Mouse (Mus musculus): ENCODE measurements around the gene Lpin2. TPM values are rescaled to one million over a fixed set of nuclear protein-coding genes. Genes with fewer than 3 reads are reported as not detected.

Gene Lpin2
- total and polyA plus RNA-seq, 3 experiments, result 22.4 to 32.1 TPM; not detected in 1

DNA sequence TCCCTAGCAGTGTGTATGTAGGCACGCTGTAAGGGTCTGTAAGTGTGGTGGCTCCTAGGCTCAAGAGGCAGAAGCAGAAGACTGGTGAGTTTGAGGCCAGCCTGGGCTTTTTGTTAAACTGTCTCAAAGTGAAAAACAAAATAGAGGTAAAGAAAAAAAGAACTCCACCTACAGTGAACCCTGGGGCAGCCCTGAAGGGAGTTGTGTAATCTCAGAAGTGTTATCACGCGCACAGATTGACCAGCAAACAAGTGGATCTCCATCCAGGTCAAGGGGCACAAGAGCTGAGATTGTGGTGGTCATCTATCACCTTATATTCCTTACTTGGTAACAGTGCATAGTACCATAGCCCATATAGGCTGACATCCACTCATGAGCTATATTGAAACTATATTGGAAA, 24.9 kb downstream of the Lpin2 start:
- H3K4me3 ChIP-seq (ENCODE audit: control insufficient read depth in 1 of 2, insufficient read depth in 1 of 2, low read depth in 2 of 2, low read length in 2 of 2), result no peak overlapping the region
- H3K4me1 ChIP-seq (ENCODE audit: control insufficient read depth in 1 of 2, insufficient read depth in 2 of 2, low read length in 2 of 2), result peaks cover 27 to 29% of the 10 kb centered on the region in 2 experiments
- H3K79me2 ChIP-seq (ENCODE audit: control insufficient read depth, insufficient read depth, low read length, poor library complexity), result peaks cover 39% of the 10 kb centered on the region
- no peak overlapping the region for H3K9ac ChIP-seq (ENCODE audit: control insufficient read depth, low read depth, low read length, poor library complexity, severe bottlenecking)
- peaks cover 0 to 53% of the 10 kb centered on the region in 2 experiments; a peak in 2 of 4 replicates for H3K36me3 ChIP-seq (ENCODE audit: control insufficient read depth in 1 of 2, insufficient read depth in 2 of 2, low read length in 2 of 2)
- H3K27me3 ChIP-seq (ENCODE audit: control insufficient read depth in 1 of 2, insufficient read depth in 2 of 2, low read length in 2 of 2), result no peaks in the 10 kb centered on the region
- no peak overlapping the region for H3K27ac ChIP-seq (ENCODE audit: control insufficient read depth, low read depth, low read length)
- DNase-seq (ENCODE audit: low read depth, low spot score), result no peak
- TF ChIP-seq RCOR1 (IDR thresholded peaks at IDR 0.05; ENCODE audit: low read depth, low read length) (no peak), POLR2A (IDR thresholded peaks at IDR 0.05; ENCODE audit: control insufficient read depth in 1 of 2, insufficient read depth in 1 of 2, low read depth in 1 of 2, low read length in 2 of 2, poor library complexity in 1 of 2) (no peak), SIN3A (IDR thresholded peaks at IDR 0.05; ENCODE audit: low read length) (no peak), CHD1 (IDR thresholded peaks at IDR 0.05; ENCODE audit: low read depth, low read length) (no peak), NRF1 (IDR thresholded peaks at IDR 0.05; ENCODE audit: insufficient read depth, low read depth, low read length, poor library complexity, severe bottlenecking) (no peak), BHLHE40 (IDR thresholded peaks at IDR 0.05; ENCODE audit: borderline replicate concordance, low read depth, low read length) (no peak), SMC3 (IDR thresholded peaks at IDR 0.05; ENCODE audit: low read depth, low read length) (no peak)
- H3K9me3 ChIP-seq (replicated peaks; ENCODE audit: insufficient read depth, low read length), result no peaks in the 10 kb centered on the region

DNA sequence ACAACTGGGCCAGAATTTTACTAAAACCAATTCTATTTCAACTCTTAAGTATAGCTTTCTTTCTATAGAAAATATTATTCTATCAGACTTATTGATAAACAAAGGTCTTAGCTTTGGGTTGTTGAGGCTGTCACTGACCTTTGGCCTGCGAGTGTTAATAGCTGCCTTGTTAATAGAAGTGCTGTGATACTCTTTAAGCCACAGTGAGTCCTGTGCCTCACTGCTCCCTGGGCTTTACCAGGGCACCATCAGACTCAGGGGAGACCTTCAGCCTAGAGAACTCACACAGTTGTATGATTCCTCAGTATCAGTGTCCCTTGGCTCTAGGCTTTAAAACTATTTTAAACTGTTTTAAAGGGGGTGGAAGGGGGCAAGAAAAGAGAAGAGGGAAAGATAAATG, 26.0 kb downstream of the Lpin2 start:
- H3K9me3 ChIP-seq (replicated peaks; ENCODE audit: insufficient read depth, low read length), result no peaks in the 10 kb centered on the region

DNA sequence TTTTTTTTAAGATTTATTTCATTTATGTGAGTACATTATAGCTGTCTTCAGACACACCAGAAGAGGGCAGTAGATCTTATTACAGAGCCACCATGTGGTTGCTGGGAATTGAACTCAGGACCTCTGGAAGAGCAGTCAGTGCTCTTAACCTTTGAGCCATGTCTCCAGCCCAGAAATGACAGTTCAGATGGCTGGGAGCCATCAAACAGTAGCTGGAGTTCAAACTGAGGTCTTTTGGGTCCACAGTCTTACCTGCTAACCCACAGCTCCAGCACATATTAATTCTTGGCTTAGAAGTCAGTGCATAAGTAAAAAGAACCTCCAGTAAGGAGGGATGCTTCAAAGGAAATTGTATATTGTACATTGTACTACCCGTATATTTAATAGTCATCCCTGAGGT, 26.6 kb downstream of the Lpin2 start:
- TF ChIP-seq USF1 (IDR thresholded peaks at IDR 0.05; ENCODE audit: low read depth, low read length) (no peak), MAX (IDR thresholded peaks at IDR 0.05; ENCODE audit: low read length) (no peak), RAD21 (IDR thresholded peaks at IDR 0.05; ENCODE audit: low read depth, low read length) (no peak), HCFC1 (IDR thresholded peaks at IDR 0.05; ENCODE audit: low read depth, low read length) (no peak), MEF2A (IDR thresholded peaks at IDR 0.05; ENCODE audit: extremely low read depth, insufficient replicate concordance, low read depth, low read length, poor library complexity, severe bottlenecking) (no peak), SMC3 (IDR thresholded peaks at IDR 0.05; ENCODE audit: low read depth, low read length) (no peak), GABPA (IDR thresholded peaks at IDR 0.05; ENCODE audit: low read depth, low read length) (no peak), TCF12 (IDR thresholded peaks at IDR 0.05; ENCODE audit: low read depth, low read length) (no peak), ZC3H11A (IDR thresholded peaks at IDR 0.05; ENCODE audit: low read depth, low read length) (no peak), MYC (IDR thresholded peaks at IDR 0.05; ENCODE audit: low read depth, low read length) (no peak), POLR2AphosphoS5 (IDR thresholded peaks at IDR 0.05; ENCODE audit: borderline replicate concordance, low read depth, low read length) (no peak), CHD2 (IDR thresholded peaks at IDR 0.05; ENCODE audit: low read length) (no peak), MXI1 (IDR thresholded peaks at IDR 0.05; ENCODE audit: low read depth, low read length) (no peak), EP300 (IDR thresholded peaks at IDR 0.05; ENCODE audit: low read depth in 1 of 2, low read length in 2 of 2) (no peak), SIN3A (IDR thresholded peaks at IDR 0.05; ENCODE audit: low read length) (no peak), ELF1 (IDR thresholded peaks at IDR 0.05; ENCODE audit: low read depth, low read length) (no peak), MAZ (IDR thresholded peaks at IDR 0.05; ENCODE audit: low read depth, low read length) (no peak)

More for the DNA sequence above, 26.0 kb downstream of the Lpin2 start:
- H3K79me2 ChIP-seq (ENCODE audit: control insufficient read depth, insufficient read depth, low read length, poor library complexity), result peaks cover 44% of the 10 kb centered on the region
- no peak for DNase-seq (ENCODE audit: low read depth, low spot score)
- no peak for TF ChIP-seq HCFC1 (IDR thresholded peaks at IDR 0.05; ENCODE audit: low read depth, low read length)
- no peak for TF ChIP-seq ETS1 (IDR thresholded peaks at IDR 0.05; ENCODE audit: low read depth, low read length)
- TF ChIP-seq EP300 (IDR thresholded peaks at IDR 0.05; ENCODE audit: low read depth in 1 of 2, low read length in 2 of 2), result no peak
- no peak for TF ChIP-seq TCF12 (IDR thresholded peaks at IDR 0.05; ENCODE audit: low read depth, low read length)
- no peak for TF ChIP-seq POLR2AphosphoS2 (IDR thresholded peaks at IDR 0.05; ENCODE audit: low read length)
- TF ChIP-seq MYB (IDR thresholded peaks at IDR 0.05; ENCODE audit: low read depth, low read length), result no peak
- TF ChIP-seq ZNF384 (IDR thresholded peaks at IDR 0.05; ENCODE audit: low read depth, low read length), result no peak
- TF ChIP-seq ZMIZ1 (IDR thresholded peaks at IDR 0.05; ENCODE audit: low read depth, low read length), result no peak
- no peak overlapping the region for H3K4me3 ChIP-seq (ENCODE audit: control insufficient read depth in 1 of 2, insufficient read depth in 1 of 2, low read depth in 2 of 2, low read length in 2 of 2)
- H3K9ac ChIP-seq (ENCODE audit: control insufficient read depth, low read depth, low read length, poor library complexity, severe bottlenecking), result no peak overlapping the region
- H3K27ac ChIP-seq (ENCODE audit: control insufficient read depth, low read depth, low read length), result no peak overlapping the region
- H3K36me3 ChIP-seq (ENCODE audit: control insufficient read depth in 1 of 2, insufficient read depth in 2 of 2, low read length in 2 of 2), result peaks cover 0 to 58% of the 10 kb centered on the region in 2 experiments; a peak in 2 of 4 replicates
- H3K4me1 ChIP-seq (ENCODE audit: control insufficient read depth in 1 of 2, insufficient read depth in 2 of 2, low read length in 2 of 2), result peaks cover 32 to 38% of the 10 kb centered on the region in 2 experiments
- H3K27me3 ChIP-seq (ENCODE audit: control insufficient read depth in 1 of 2, insufficient read depth in 2 of 2, low read length in 2 of 2), result no peaks in the 10 kb centered on the region

More for the DNA sequence above, 26.6 kb downstream of the Lpin2 start:
- H3K4me1 ChIP-seq (ENCODE audit: control insufficient read depth in 1 of 2, insufficient read depth in 2 of 2, low read length in 2 of 2), result peaks cover 34 to 40% of the 10 kb centered on the region in 2 experiments
- H3K4me3 ChIP-seq (ENCODE audit: control insufficient read depth in 1 of 2, insufficient read depth in 1 of 2, low read depth in 2 of 2, low read length in 2 of 2), result no peak overlapping the region
- no peaks in the 10 kb centered on the region for H3K9me3 ChIP-seq (replicated peaks; ENCODE audit: insufficient read depth, low read length)
- no peak for DNase-seq (ENCODE audit: low read depth, low spot score)
- H3K79me2 ChIP-seq (ENCODE audit: control insufficient read depth, insufficient read depth, low read length, poor library complexity), result peaks cover 46% of the 10 kb centered on the region
- H3K9ac ChIP-seq (ENCODE audit: control insufficient read depth, low read depth, low read length, poor library complexity, severe bottlenecking), result no peak overlapping the region
- H3K27ac ChIP-seq (ENCODE audit: control insufficient read depth, low read depth, low read length), result no peak overlapping the region
- peaks cover 0 to 60% of the 10 kb centered on the region in 2 experiments; a peak in 2 of 4 replicates for H3K36me3 ChIP-seq (ENCODE audit: control insufficient read depth in 1 of 2, insufficient read depth in 2 of 2, low read length in 2 of 2)
- no peaks in the 10 kb centered on the region for H3K27me3 ChIP-seq (ENCODE audit: control insufficient read depth in 1 of 2, insufficient read depth in 2 of 2, low read length in 2 of 2)
